Mouse (Mus musculus): ENCODE measurements around the gene 2310022B05Rik.
A peak's percentile ranks its signal among the peaks of the same experiment; 100 is the strongest.

DNA sequence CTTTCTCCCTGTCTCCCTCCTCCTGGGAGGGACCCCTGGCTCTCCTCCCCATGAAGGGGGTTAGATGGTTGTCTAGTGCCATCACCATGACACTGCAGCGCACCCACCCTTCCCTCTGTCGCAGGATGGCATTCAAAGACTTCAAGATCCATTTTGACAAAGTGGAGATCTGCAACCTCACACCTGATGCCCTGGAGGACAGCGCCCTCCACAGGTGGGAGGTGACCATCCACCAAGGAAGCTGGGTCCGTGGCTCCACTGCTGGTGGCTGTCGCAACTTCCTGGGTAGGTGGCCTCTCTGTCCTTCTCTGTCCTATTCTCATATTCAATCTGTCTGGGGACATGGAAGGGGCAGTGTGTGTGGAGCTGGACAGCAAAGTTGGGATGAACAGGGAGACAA, 59.1 kb downstream of the 2310022B05Rik start:
- TF ChIP-seq CTCF (IDR thresholded peaks at IDR 0.05; ENCODE audit: low read depth, low read length): peak; percentile 42
- TF ChIP-seq POLR2A (IDR thresholded peaks at IDR 0.05; ENCODE audit: insufficient read depth, low read length): no peak
- TF ChIP-seq EP300 (IDR thresholded peaks at IDR 0.05; ENCODE audit: insufficient read depth, low read depth, low read length): no peak

All from ES-Bruce4 (cell line).